Mouse (Mus musculus) CH12F3 (cell line): Measurements from ENCODE around the gene Plcb2.

ENCODE experiments used
- in situ Hi-C: fragments of 300-500 bp; cut with MboI; formaldehyde crosslinking; loops from 2 replicates; pipeline ENCODE4 v1.14.3; 2020; ENCODE audit warnings: low sequenced_read_pairs

Gene Plcb2

DNA sequence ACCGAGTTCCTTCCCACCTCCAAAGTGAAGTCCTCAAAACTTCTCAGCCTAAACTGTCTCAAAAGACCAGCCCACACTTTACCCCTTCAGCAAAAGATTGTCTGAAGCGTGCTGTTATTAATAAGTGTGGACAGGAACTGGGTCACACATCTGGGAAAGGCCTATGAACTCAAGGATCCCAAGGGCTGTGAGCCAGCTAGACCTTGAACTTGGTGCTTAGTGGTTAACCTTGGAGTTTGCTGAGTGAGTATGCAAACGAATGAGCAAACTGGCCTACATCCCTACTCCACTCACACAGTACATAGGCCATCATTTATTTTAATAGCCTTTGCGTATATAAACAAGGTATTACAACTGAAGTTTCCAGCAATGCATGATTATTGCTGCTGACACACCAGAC, 2.7 kb downstream of the Plcb2 start:
- in situ Hi-C loops = loop anchor here (25.0 kb wide), 1 partner anchor 238 kb away; the partner anchor contains the start of gene Srp14

DNA sequence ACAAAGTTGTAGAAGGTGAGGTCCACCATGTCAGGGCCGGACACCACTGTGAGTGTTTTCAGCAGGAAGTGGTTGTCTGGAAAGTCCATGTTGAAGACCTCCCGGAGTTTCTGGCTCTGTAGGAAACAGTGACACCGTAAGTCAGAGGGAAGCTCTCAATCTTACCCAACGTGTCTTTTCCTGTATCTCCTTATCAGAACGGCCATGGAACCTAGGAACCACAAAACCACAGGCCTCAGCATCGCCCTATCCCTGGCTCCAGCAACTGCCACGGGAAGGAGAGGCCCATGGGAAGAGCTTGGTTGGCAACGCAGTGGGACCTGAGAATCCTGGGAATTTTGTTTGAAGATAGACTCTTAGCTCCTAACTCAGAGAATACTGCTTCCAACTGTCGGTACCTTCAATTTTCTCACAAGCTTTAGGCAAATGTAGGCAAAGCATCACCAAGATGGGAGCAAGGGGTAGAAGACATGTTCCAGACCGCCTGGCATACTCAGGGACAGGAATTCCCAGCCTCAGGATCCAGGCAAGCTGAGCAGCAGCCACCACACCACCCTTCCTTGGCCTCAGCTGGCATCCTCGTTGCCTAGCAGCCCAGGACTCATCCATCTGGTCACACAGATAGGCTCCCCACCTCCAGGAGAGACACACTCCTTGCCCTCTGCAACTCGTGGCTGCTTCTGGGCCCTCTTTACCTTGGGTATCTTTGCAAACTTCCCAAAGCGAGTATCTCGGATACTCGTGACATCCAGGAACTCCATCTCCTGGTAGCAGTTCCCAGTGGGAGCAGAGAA, 4.3 kb downstream of the Plcb2 start:
- in situ Hi-C loops = no loop called here

DNA sequence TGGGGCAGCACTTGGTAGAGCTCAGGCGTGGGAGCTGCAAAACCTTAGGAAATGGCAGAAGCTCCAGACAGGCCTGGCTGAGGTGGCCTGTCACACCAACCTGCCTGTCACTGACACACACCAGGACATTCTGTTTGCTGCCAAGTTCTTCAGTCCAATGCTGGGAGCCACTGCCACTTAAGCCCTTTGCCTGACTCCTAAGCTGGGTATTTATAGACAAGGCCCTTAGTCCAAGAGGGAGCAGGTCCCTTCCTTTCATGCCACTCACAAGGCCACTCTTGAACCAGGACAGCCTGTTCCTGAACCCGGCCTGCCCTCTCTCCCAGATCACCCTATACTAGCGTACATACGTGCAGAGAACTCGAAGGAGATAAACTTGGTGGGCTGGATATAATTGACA, 11.6 kb downstream of the Plcb2 start:
- in situ Hi-C loops = no loop called here

DNA sequence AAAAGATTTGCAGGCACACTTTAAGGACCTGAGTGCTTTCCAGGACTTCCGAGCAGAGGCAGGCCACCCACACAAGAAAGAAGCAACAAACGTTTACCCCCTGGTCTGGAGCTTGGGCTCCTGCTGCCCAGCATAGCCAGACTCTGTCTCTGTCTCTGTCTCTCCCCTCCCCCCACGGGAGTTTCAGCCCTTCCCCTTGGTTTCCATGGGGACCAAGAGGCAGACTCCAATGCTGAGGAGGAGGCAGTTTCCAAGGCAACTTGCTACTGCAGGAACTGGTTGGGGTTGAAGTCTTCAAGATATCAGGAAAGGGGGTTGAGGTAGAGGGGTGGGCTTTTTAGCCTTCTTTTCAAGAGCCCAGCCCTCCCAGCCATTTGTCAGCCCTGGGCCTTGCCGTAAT, 14.0 kb downstream of the Plcb2 start:
- in situ Hi-C loops = no loop called here

DNA sequence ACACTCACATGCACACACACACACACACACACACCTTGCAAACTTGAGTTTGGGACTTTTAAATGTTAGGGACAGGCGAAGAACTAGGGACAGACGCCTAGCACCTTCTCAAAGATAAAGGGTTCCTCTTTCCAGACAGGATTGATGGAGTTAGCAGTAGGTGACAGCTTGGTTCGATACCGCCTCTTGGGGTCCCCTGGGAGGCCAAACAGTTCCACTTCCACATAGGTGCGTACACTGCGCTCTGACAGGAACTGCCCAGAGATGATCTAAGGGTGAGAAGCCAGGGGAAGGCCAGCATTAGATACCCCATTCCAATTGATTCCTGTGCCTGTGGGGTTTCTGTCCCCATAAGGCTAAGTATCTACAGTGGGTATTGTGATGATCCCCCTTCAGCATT, 14.6 kb downstream of the Plcb2 start:
- in situ Hi-C loops = no loop called here

DNA sequence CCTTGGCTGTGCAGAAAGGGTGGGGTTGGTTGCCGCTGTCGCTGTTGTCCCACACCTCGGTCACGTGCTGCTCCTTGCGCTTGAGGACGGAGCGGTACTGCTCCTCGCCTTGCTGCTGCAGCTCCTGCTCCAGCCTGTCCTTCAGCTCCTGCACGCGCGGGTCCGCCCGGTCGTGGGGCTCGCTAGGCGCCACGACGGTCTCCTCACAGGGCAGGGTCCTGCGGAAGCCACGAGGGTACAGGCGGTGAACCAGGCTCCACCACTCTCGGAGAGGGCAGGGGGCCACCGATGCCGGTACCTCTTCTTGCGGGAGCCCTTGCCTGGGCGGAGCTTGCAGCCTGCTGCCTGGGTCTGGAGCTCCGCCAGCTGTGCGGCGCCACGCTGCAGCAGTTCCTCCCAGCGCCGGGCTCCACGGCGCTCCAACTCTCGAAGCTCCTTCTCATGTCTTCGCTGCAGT, 17.2 kb downstream of the Plcb2 start:
- in situ Hi-C loops = no loop called here

DNA sequence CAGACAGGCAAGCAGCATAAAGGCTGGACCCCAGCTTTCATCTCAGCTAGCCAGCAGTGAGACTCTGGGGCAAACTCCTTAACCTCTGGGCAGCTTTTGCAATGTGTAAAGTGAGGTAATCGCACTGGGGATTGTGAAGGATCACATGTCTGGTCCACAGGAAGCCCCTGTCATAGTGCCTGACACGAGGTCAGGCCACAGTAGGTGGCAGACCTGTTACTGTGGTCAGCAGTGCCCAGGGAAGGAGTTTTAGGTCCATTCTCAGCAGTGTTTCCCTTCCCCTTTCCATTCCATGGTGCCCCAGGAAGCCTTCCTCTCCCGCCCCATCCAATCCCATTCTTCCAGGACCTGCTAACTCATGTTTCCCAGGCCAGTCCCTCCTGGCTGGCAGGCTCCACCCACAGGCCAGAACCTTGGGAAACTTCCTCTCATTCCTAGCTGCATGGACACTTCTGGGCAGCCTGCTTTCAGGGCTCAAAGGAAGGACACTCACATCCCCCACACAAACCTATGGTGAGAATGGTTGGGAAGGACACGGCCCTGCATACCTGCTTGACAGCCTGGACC, 18.5 kb downstream of the Plcb2 start:
- in situ Hi-C loops = no loop called here

DNA sequence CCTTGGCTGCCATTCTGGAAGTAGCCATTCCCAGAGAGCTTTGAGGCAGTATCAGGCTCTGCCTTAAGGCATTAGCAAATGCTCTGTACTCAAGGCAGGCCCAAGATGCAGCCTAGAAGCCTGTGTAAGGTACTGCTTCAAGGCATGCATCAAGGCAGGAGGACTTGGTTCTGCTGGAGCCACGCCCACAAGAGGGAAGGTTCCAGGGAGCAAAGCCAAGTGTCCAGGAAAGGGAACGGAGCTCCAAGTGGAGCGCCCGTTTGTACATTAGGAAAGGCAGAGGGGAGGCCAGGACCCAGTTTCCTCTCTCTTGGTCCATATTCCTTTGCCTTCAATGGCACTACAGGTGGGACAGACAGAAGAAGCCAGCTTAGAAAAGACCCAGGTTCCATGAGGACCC, 19.8 kb downstream of the Plcb2 start:
- in situ Hi-C loops = no loop called here

DNA sequence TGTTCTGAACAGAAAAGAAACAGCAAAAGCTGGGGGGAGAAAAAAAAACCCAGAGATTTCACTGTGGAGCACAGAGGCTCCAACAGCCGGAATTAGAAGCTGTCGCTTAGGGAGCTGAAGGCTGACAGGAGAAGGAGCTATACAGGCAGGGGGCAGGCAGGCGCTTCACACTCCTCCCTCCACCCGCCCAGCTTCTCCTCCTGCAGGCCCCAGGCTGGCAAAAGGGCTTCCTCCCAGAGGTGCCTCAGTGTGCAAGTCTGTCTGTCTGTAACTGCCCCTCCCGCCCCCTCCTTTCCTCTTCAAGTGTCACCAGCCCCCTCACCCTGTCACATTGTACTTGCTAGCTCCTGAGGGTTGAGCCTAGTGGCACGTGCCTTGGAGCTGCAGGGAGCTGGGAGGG, 21.8 kb downstream of the Plcb2 start:
- in situ Hi-C loops = no loop called here

DNA sequence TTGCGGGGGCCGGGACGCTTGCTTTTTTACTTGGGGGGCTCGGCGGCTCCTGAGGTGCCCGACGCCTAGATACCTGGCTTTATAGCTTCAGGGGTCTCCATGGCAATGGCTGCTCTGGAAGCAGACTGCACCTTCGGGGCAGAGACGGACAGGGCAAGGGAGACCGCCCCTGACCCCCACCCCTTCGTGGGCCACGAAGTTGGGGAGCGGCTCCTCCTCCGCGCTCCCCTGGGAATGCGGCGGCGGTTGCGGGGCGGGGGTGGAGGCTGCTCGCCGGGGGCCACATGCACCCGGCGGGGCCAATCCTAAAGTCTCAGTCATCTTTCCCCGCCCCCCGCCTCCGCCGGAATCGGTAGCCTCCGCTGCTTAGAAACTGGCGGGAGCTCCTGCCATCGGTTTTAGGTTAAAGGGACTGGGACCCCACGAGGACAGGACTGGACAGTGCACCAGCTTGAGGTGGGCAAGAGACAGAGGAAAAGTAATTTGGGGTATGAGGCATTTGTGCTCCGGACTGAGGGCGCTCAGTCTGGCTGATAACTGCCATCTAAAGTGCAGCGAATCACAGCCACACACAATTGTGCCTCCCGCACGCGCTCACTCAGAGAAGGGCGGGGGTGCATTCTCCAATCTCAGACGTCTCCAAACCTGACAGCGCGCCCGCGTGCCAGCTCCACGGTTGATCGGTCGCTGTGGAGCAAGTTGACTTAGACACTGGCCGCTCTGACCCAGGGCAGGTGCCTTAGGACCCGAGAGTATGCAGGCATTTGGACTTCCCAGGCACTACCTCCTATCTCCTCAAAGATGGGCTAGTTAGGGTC, 24.1 kb downstream of the Plcb2 start, which contains the start of gene Ankrd63:
Ankrd63 (minus strand) TSS at position 51 of the 818 bp plus-strand sequence.
- in situ Hi-C loops = no loop called here

DNA sequence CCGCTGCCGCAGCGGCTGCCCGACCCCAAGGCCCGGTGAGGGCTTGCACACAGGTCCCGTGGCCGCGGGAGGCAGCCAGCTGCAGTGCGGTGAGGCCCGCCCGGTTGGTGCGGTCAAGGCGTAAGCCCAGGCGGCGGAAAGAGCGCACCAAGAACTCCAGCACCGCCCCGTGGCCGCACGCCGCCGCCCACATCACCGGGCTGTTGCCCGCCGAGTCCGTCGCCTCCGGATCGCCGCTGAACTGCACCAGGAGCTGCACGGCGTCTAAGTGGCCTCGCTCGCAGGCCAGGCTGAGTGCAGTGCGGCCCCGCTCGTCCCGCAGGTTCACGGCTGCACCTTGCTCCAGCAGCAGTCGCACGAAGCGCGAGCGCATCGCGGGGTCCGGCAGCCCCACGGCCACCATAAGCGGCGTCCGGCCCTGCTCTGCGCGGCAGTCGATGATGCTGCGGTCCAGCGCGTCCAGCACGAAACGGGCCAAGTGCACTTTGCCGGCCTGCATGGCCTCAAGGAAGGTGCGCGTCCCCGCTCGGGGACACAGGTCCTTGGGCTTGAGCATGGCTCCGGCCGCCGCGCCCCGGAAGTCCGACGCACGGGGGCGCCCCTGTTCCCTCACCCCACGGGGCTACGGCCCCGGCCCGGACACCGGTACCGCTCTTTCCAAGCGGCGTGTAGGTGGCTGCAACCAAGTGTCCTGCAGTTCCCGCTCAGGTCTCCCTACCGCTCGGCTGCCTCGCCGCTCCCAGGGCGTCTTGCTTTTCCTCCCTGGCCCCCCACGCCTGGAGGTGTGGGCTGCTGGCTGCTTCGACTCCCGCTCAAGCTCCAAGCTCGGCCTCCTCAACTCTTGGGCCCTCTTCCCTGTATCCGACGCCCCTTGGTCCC, 25.1 kb downstream of the Plcb2 start:
- in situ Hi-C loops = no loop called here

DNA sequence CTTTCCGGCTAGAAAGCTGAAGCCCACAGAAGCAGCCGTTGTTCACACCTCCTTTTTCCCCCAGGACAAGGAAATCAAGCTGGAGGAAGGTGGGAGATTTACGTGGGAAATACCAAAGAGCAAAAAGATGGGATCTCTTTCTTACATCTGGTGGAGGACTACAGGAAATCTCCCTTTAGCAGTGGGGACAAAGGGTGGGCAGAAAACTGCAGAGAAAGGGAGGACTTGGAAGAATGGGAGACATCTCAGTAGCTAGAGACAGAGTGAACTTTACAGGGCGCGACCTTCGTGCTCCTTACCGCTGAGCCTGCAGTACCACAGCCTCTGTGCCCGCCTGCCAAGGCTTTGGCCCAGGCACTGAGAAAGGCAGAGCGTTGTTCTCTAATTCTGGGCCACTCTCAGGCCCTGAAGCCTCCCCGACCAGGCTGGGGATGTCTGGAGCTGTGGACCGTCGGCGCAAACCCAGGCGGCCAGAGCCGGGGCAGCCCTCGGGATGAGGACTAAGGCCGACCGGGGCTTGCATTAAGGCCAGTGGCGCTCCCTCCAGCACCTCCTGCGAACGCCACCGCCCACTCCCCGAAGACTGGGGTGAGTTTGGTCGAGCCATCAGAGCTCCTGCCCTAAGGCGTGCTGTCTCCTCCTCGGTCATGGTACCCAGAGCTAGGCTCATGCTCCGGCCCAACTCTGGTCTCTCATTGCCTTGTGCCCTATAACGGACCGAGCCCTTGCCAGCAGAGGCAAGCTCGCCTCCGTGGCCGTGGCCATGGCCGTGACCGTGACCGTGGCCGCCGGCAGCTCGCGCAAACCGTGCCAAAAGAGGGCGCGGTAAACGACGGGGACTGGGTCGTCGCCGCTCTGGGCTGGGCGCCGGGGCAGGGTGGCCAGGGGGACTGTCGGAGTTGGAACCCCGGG, 26.0 kb downstream of the Plcb2 start:
- in situ Hi-C loops = no loop called here

DNA sequence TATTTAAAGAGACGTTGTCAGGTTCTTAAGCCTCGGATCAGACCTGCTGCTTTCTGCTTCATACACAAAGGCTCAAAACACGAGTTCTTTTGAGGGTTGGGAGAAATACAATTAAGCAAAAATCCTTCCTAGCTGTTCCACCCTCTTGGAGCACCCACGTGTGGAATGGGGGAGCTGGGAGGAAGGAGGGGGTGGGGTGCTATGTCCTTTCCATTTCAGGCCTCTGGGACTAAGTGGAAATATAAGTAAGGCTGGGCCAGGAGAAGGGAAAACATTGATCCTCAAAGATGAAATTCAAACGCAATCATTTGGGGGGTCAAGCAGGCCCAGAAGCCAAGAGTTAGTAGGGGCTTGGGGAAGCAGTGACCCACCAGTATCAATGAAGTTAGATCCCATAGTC, 27.1 kb downstream of the Plcb2 start:
- in situ Hi-C loops = no loop called here

DNA sequence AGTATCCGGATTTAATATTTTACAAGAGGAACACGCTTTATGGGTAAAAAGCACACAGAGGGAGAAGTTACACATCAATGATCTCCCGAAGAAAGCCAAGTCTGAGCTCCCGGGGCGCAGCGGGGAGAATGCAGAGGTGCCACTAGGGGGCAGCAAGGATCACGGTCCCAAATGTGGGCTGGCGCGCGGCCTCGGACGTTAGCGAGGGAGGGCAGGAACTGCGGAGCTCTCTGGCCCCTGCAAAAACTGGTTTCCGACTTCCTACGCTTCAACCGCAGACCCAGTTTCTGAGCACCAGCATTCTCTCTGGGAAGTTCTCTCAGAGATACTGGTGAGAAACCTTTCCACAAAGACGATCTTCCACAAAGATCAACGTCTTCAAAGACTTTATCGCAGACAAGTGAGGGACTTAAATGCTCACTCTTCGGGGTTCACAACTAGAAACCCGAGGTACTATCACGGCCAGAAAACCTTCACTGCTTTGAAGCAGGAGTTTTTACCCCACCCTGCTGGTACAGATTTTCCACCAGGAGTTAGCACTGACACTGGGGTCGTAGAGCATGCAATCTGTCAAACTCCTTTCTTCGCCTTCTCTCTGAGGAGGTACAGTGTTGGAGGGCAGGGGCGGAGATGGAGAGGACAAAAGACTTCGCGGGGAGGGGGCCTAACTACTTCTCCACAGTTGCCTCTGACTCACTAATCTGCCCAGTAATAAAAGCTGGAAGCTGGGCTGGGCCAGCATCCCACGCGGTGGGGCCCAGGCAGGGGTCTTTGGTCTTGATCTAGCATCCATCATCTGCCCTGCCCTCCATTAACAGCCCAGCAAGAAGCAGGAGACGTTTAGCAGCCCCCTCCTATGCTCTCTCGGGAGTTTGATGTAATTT, 27.8 kb downstream of the Plcb2 start:
- in situ Hi-C loops = no loop called here

DNA sequence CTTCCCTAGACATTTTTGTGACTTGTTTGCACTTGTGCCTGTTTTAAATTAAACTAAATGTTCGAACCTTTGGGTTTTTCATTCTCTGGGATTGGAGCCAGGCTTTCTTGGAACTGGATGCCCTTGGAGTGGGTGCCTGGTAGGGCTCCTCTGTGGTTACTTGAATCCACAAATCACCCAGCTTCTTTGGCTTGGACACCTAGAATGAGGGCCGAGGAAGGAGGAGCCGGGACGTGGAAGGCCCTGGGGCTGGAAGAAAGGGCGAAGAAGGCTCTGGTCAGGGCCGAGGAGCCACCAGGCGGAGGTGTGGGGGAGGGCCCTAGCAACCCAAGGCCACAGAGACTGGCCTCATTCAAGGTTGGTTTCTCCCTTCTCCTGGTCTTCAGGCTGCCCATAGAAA, 30.3 kb downstream of the Plcb2 start:
- in situ Hi-C loops = no loop called here

DNA sequence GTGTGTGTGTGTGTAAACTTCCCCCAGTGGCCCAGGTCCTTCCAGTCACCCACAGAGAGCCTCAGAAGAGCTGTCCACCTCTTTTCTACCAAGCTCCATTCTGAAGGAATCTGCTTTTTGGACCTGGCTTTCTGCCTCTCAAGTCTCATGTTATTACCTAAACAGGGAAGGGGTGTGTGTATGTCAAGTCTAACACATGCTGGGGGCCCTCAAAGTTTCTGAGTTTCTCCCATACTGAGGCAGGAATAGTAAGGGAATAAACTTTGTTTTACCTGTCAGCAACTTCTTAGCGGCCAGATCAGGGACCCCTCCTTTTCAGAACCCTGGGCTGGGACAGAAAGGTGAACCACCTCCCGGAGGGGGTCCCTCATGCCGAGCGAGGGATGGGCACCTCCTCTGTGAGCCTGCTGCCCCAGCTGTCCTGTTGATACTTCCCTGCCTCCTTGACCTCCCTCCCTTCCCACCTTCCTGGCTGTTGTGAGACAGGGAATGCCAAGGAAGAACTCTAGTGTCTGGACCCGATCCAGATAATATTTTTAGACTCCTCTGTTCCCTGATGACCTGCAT, 30.8 kb downstream of the Plcb2 start:
- in situ Hi-C loops = no loop called here

DNA sequence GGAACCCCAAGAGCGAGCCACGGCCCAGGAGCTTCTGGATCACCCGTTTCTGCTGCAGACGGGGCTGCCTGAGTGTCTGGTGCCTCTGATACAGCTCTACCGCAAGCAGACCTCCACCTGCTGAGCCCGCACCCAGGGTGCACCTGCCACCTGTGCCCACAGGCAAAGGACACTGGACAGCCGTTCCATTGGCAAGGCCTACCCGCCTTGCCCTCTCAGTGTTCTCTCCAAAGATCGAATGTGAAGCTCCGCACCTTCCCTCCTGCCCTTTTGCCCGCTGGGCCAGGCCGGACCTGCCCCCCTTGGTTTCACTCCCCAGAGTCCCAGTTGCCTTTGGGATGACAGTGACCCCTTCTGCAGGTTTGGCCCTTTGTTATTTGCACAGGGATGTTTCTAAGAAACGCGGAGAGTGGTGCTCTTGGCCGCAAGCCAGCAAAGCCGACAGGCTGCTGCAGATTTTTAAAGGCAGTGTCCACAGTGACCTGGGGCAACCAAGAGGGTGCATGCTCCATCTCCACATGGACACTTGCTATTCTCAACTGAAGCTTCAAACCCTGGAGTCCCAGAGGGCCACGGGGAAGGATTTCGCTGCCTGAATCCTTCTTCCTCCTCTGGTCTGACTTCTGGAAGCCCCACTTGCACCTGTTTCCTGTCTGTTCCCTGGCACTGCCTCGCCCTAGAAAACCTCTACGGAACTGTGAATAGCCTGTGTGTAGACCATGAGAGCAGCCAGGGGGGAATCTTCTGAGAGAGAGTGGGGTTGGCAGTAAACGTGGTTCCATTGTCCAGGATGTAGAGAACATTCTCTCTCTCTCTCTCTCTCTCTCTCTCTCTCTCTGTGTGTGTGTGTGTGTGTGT, 31.6 kb downstream of the Plcb2 start:
- in situ Hi-C loops = no loop called here
